Mouse (Mus musculus) olfactory bulb, adult 2 months (tissue): ENCODE data around the gene Acbd4. TPM values are rescaled to one million over a fixed set of nuclear protein-coding genes. Genes with fewer than 3 reads are reported as not detected.

Experiments used
- H3K27ac ChIP-seq: fragments of 200-500 bp; 2 replicates; pipeline ENCODE4 v1.5.1; 2012; ENCODE audit warnings: low read depth, low read length; ENCODE audit not compliant: insufficient read depth
- H3K4me1 ChIP-seq: fragments of 200-500 bp; 2 replicates; pipeline ENCODE4 v1.6.1; 2012; ENCODE audit warnings: low read length; ENCODE audit not compliant: control insufficient read depth, insufficient read depth
- H3K4me3 ChIP-seq: fragments of 200-500 bp; 2 replicates; pipeline ENCODE4 v1.5.1; 2012; ENCODE audit warnings: mild to moderate bottlenecking, low read depth, low read length, moderate library complexity; ENCODE audit not compliant: insufficient read depth
- CTCF ChIP-seq: fragments of 200-500 bp; IDR thresholded peaks from 2 replicates; pipeline ENCODE4 v1.5.1; 2012; ENCODE audit warnings: low read depth, mild to moderate bottlenecking, low read length, moderate library complexity; ENCODE audit not compliant: insufficient read depth
- POLR2A ChIP-seq: fragments of 200-500 bp; IDR thresholded peaks from 2 replicates; pipeline ENCODE4 v1.6.1; 2012; ENCODE audit warnings: mild to moderate bottlenecking, low read depth, low read length, moderate library complexity; ENCODE audit not compliant: insufficient read depth
- WGBS: fragments of 180-500 bp; shearing (Covaris S2); methylation state at CpG from one replicate; pipeline ENCODE4 v1.1.7; 2018; 5-methylcytosine and 5-hydroxymethylcytosine counted together
- polyA plus RNA-seq: library from polyadenylated mRNA; stranded (reverse); fragments of >200 nt; gene quantifications from 2 replicates; pipeline ENCODE4 v1.2.4, GENCODE M21; 2012; ENCODE audit warnings: low replicate concordance; ENCODE audit not compliant: missing spikeins, insufficient read depth, insufficient read length

Acbd4 gene
- polyA plus RNA-seq, 1 experiment = not detected

- TF ChIP-seq CTCF = no peak
- TF ChIP-seq POLR2A = no peak
- H3K4me3 ChIP-seq = no peak overlapping the region
- no peak overlapping the region for H3K27ac ChIP-seq
- 92% methylated on average over 4 of the region's 4 CpGs for WGBS
- H3K4me1 ChIP-seq = 0 out of 2 replicates have a peak, but pooled peaks cover 4% of the 10 kb centered on the region
These were observed 33.2 kb upstream of the Acbd4 start for GRCm38 (mm10) chr11:103068272-103068671.

- WGBS = 90% methylated on average over 11 of the region's 11 CpGs
- H3K4me3 ChIP-seq = no peak overlapping the region
- TF ChIP-seq CTCF = no peak
- TF ChIP-seq POLR2A = no peak
- H3K4me1 ChIP-seq = 0 out of 2 replicates have a peak, but pooled peaks cover 4% of the 10 kb centered on the region
- no peak overlapping the region for H3K27ac ChIP-seq
These were observed 32.6 kb upstream of the Acbd4 start for GRCm38 (mm10) chr11:103068884-103069283.

- Histone ChIP-seq H3K4me1 (peaks cover 9% of the 10 kb centered on the region), H3K27ac (no peak overlapping the region), H3K4me3 (no peak overlapping the region)
- WGBS = 97% methylated on average over 2 of the region's 2 CpGs
- TF ChIP-seq CTCF (no peak), POLR2A (no peak)
These were observed 31.8 kb upstream of the Acbd4 start for GRCm38 (mm10) chr11:103069731-103070130.

- Histone ChIP-seq H3K27ac (no peak overlapping the region), H3K4me3 (no peak overlapping the region), H3K4me1 (peaks cover 11% of the 10 kb centered on the region)
- TF ChIP-seq POLR2A (no peak), CTCF (no peak)
- WGBS = 96% methylated on average over 10 of the region's 10 CpGs
These were observed 31.1 kb upstream of the Acbd4 start for GRCm38 (mm10) chr11:103070322-103070880.

- 80% methylated on average over 7 of the region's 7 CpGs for WGBS
- H3K4me3 ChIP-seq = no peak overlapping the region
These were observed 27.8 kb upstream of the Acbd4 start for GRCm38 (mm10) chr11:103073671-103074070.

GRCm38 (mm10) chr11:103074121-103074650 lies 27.3 kb upstream of the Acbd4 start:
- Histone ChIP-seq H3K27ac (no peak overlapping the region), H3K4me3 (no peak overlapping the region), H3K4me1 (peaks cover 11% of the 10 kb centered on the region)
- WGBS = 77% methylated on average over 10 of the region's 10 CpGs
- TF ChIP-seq POLR2A (no peak), CTCF (no peak)

More at GRCm38 (mm10) chr11:103073671-103074070, 27.8 kb upstream of the Acbd4 start:
- H3K27ac ChIP-seq = no peak overlapping the region
- H3K4me1 ChIP-seq = peaks cover 11% of the 10 kb centered on the region
- TF ChIP-seq CTCF (no peak), POLR2A (no peak)

- WGBS = 32% methylated on average over 10 of the region's 10 CpGs
- no peak overlapping the region for H3K27ac ChIP-seq
- TF ChIP-seq POLR2A (no peak), CTCF (no peak)
These were observed 26.6 kb upstream of the Acbd4 start for GRCm38 (mm10) chr11:103074796-103075323.

GRCm38 (mm10) chr11:103076010-103076409 lies 25.5 kb upstream of the Acbd4 start:
- 90% methylated on average over 7 of the region's 7 CpGs for WGBS
- H3K27ac ChIP-seq = no peak overlapping the region

More at GRCm38 (mm10) chr11:103074796-103075323, 26.6 kb upstream of the Acbd4 start:
- Histone ChIP-seq H3K4me3 (no peak overlapping the region), H3K4me1 (peaks cover 11% of the 10 kb centered on the region)

GRCm38 (mm10) chr11:103076581-103076980 lies 24.9 kb upstream of the Acbd4 start:
- TF ChIP-seq POLR2A (no peak), CTCF (no peak)

More at GRCm38 (mm10) chr11:103076010-103076409, 25.5 kb upstream of the Acbd4 start:
- Histone ChIP-seq H3K4me3 (no peak overlapping the region), H3K4me1 (peaks cover 21% of the 10 kb centered on the region)
- no peak for TF ChIP-seq POLR2A
- no peak for TF ChIP-seq CTCF

More at GRCm38 (mm10) chr11:103076581-103076980, 24.9 kb upstream of the Acbd4 start:
- whole genome bisulfite sequencing = 86% methylated on average over 8 of the region's 8 CpGs
- H3K4me3 ChIP-seq = no peak overlapping the region
- peaks cover 17% of the 10 kb centered on the region for H3K4me1 ChIP-seq
- H3K27ac ChIP-seq = no peak overlapping the region
